Mouse (Mus musculus): ENCODE measurements around the gene Plcd4. TPM values are rescaled to one million over a fixed set of nuclear protein-coding genes. Genes with fewer than 3 reads are reported as not detected.

Gene Plcd4
- polyA plus RNA-seq (2017; shearing (Covaris generic)), result 0.79 TPM

DNA sequence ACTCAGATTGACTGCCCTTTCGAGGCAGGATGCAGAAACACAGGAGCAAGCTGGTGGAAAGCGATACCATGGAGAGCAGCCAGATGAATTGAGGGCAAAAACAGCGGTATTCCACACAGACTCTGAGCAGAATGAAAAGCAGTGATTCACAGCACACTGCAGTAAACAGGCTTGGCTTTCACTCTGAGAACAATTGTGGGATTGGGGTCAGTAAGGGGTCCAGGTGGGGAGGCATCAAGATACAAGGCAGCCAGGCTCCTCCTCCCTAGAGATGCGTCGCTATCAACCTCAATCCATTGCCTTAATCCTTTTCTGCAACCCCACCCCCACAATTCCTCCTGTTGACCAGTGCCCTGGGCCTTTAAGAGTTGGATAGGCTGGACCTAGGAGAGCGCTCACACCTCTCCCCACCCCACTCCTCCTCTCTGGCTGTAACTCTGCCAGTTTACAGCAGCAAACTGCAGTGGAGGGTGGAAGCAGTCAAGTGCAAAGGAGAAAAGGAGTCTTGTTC is at the start of gene Plcd4:
TSS of gene Plcd4 (plus strand) at position 438 of the 511 bp plus-strand sequence.

DNA sequence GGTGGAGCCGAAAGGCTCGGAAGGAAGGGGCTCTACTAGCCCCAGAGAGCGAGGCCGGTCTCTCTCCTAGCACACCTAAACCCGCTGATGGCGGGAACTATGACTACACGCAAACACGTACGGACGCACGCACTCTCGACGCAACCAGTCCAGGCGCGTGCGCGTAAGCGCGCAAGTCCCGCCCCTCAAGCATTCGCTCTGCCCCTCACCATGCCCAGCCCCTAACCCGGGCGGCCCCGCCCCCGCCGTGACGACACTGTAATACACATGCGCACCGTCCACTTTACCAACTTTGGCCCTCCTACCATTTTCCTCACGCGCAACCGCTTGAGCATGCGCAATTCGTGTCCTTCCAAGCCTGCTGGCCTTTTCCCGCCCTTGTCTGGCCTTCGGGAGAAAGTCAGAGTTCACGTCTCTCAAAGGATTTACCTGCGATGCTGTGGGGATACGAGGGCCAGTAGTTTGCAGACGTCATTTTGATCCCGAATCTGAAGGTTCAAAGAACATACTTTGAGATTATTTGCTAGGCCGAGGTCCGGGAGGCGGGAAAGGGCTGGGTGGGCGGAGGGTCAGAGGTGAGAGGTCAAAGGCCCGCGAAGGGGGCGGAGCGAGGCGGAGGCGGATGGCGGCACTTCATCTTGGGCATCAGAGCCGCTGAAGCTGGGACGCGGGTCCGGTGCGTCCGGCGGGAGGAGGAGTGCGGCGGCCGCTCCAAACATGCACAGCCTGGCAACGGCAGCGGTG is 36.8 kb upstream of the Plcd4 start, which contains the start of gene Cnot9:
TSS of gene Cnot9 (plus strand) at position 338 of the 744 bp plus-strand sequence.

DNA sequence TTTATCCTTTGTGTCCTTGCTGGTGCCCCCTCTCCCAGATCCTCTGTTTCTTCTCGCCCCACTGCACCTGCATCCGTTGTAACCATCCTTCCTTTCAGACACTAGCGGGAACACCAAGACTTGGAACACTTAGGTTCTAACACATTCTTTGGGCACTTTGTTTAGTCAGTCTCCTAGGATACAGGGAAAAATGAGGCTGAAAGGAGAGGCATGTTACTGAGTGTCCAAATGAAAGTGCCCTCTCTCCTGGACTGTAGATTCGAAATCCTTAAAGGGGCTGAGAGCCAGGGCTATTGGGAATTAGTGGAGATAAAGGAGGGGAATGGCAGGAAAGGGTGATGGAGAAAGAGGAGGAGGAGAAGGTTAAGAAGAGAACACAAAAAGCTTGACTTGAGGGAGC is 1.5 kb downstream of the Plcd4 start, which contains the start of gene Usp37:
TSS of gene Usp37 (minus strand) at position 101 of the 400 bp plus-strand sequence.

DNA sequence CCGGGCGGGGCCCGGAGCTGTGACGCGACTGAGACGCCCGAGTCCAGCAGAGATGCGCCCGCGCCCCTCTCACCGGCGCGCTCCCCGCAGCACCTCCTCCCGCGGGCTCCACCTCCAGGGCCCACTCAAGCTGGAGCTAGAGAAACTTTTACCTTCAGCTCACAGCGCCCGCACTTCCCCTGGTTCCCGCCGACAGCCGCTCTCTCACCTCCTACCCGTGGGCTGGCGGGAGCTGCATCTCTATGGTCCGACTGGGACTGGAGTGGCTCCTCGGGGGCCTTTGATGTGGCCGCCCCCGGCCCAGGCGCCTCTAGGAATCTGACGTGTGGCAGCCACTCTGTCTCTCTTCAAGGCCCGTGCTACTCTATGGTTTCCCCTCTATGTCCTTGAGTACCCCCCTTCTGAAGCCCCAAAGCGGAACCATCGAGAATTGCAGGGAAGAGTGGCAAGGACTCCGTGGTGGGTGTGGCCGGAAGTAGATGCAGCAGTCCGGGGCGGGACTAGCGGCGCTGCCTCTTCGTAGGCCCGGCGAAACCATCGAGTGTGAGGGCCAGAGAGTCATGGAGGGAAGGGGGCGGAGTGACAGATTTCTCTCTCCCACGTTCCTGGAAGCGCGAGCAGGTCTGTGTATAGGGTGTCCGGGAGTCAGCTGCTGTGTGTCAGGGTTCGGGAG is 45.2 kb downstream of the Plcd4 start, which contains the start of the genes Zfp142 and Bcs1l:
TSS of gene Zfp142 (minus strand) at position 474 of the 673 bp plus-strand sequence.
TSS of gene Bcs1l (plus strand) at position 517 of the 673 bp plus-strand sequence.

DNA sequence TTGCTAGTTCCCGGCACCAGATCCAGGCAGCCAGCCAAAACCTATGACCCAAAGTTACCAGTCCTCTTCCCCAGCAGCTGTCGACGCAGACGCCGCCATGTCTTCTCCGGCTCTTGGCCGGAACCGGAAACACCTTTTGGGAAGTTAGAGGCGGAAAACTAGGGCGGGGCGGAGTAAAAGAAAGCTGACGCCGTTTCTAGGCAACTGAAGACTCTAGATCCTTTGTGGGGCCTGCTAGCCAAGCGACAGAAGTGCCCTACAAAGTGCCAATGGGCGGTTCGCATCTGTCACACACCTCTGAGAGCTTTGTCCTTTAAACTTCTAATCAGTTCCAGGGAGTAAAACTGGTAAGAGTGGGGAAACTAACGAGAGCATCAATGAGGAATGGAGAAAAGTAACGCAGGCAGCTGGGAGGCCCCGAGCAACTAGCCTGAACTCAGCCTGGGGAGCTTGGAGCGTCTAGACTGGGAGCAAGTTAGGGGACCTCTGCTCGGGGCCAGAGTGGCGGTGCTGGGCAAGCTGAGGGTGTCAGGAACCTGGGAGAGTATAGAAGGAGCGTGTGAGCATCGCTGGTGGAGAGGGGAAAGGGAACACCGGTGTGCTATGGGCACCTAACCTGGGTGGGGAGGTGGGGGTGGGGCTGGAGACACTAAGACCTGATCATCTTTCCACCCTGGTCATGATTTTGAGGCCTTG is 58.7 kb downstream of the Plcd4 start, which contains the start of the genes Rnf25 and Stk36:
TSS of gene Rnf25 (minus strand) at position 131 of the 696 bp plus-strand sequence.
TSS of gene Stk36 (plus strand) at position 179 of the 696 bp plus-strand sequence.

Other genes with a start within 250 kb of the Plcd4 start
- 3.3 TPM for gene Tmbim1, start 237.3 kb upstream of the Plcd4 start, polyA plus RNA-seq (2017; shearing (Covaris generic))
- not detected for gene Catip, start 180.8 kb upstream of the Plcd4 start, polyA plus RNA-seq (2017; shearing (Covaris generic))
- not detected for gene Slc11a1, start 167.7 kb upstream of the Plcd4 start, polyA plus RNA-seq (2017; shearing (Covaris generic))
- 4.7 TPM for gene Ctdsp1, start 151.4 kb upstream of the Plcd4 start, polyA plus RNA-seq (2017; shearing (Covaris generic))
- gene Vil1, start 133.5 kb upstream of the Plcd4 start, polyA plus RNA-seq (2017; shearing (Covaris generic)), result 0.11 TPM
- gene Cnot9, start 36.8 kb upstream of the Plcd4 start, polyA plus RNA-seq (2017; shearing (Covaris generic)), result 21.4 TPM
- 26.6 TPM for gene Usp37, start 1.4 kb downstream of the Plcd4 start, polyA plus RNA-seq (2017; shearing (Covaris generic))
- gene Zfp142, start 45.4 kb downstream of the Plcd4 start, polyA plus RNA-seq (2017; shearing (Covaris generic)), result 18.4 TPM
- gene Bcs1l, start 45.4 kb downstream of the Plcd4 start, polyA plus RNA-seq (2017; shearing (Covaris generic)), result 3.8 TPM
- 18.5 TPM for gene Rnf25, start 58.5 kb downstream of the Plcd4 start, polyA plus RNA-seq (2017; shearing (Covaris generic))
- gene Stk36, start 58.6 kb downstream of the Plcd4 start, polyA plus RNA-seq (2017; shearing (Covaris generic)), result 0.09 TPM
- gene Ttll4, start 118.9 kb downstream of the Plcd4 start, polyA plus RNA-seq (2017; shearing (Covaris generic)), result 46.6 TPM
- gene Cyp27a1, start 170.7 kb downstream of the Plcd4 start, polyA plus RNA-seq (2017; shearing (Covaris generic)), result not detected
- not detected for gene Prkag3, start 206.3 kb downstream of the Plcd4 start, polyA plus RNA-seq (2017; shearing (Covaris generic))
- gene Wnt6, start 229.0 kb downstream of the Plcd4 start, polyA plus RNA-seq (2017; shearing (Covaris generic)), result not detected
- 2.6 TPM for gene Wnt10a, start 248.6 kb downstream of the Plcd4 start, polyA plus RNA-seq (2017; shearing (Covaris generic))

All from effector memory CD4-positive, alpha-beta T cell, adult 5 months (primary cell).